Mouse (Mus musculus) brain, embryonic 14.5 days (tissue): ENCODE data around the gene Gpr153. TPM values are rescaled to one million over a fixed set of nuclear protein-coding genes. Genes with fewer than 3 reads are reported as not detected.

Experiments
- DNase-seq: peaks from one replicate; pipeline ENCODE4 v3.0.0-alpha.2; 2011; ENCODE audit warnings: low read depth
- CTCF ChIP-seq: fragments of 200-500 bp; IDR thresholded peaks from 2 replicates; pipeline ENCODE4 v1.5.1; 2012; ENCODE audit warnings: inconsistent platforms, mild to moderate bottlenecking, moderate library complexity, borderline replicate concordance; ENCODE audit not compliant: insufficient read depth, insufficient read length; ENCODE audit errors: extremely low read depth
- POLR2A ChIP-seq: fragments of 200-500 bp; IDR thresholded peaks from 2 replicates; pipeline ENCODE4 v1.6.1; 2012; ENCODE audit warnings: mild to moderate bottlenecking, inconsistent platforms, borderline replicate concordance; ENCODE audit not compliant: poor library complexity, insufficient read depth, insufficient read length, severe bottlenecking; ENCODE audit errors: extremely low read depth
- polyA plus RNA-seq: library from polyadenylated mRNA; depleted of rRNA; stranded (reverse); fragments of >200 nt; gene quantifications from 2 replicates; pipeline ENCODE4 v1.2.3, GENCODE M21; 2012

The Gpr153 gene
- polyA plus RNA-seq, 1 experiment, result 44.3 TPM

DNA sequence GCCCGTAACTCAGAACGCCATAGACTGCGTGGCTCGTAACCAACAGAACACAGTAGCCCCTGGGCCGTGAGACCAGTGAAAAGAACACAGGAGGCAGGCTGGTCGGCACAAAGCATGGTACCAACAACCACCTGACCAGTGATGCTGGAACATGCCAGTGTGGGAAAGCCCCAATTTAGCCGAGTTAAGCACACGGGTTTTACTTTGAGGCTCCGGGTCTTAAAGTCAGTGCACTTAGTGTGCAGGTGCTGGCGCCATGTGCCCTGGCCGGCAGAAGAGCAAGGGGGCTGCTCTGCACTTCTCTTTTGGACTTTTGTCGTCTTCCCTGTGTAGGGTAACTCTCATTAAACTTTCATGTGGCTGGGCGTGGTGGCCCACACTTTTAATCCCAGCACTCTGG, 4.1 kb upstream of the Gpr153 start:
- no peak for DNase-seq
- TF ChIP-seq CTCF (no peak), POLR2A (no peak)

DNA sequence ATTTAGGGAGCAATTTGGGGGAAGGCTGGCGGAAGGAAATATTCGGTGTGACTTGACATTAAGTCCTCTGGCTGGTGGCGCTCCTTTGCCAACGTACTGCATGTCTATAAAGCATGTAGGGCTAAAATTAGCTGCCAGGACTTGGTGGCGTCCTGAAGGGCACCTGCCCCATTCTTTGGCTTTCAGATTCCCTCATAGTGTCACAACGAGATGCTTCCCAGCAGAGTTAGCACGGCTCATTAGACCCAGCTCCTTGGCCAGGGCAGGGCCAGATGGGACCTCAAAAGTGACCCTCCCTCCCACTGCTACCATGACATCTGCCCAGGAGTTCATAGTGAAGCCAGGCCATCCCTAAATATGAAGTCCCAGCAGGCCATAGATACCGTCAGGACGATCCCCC, 3.4 kb upstream of the Gpr153 start:
- TF ChIP-seq POLR2A, result no peak
- no peak for TF ChIP-seq CTCF
- no peak for DNase-seq

DNA sequence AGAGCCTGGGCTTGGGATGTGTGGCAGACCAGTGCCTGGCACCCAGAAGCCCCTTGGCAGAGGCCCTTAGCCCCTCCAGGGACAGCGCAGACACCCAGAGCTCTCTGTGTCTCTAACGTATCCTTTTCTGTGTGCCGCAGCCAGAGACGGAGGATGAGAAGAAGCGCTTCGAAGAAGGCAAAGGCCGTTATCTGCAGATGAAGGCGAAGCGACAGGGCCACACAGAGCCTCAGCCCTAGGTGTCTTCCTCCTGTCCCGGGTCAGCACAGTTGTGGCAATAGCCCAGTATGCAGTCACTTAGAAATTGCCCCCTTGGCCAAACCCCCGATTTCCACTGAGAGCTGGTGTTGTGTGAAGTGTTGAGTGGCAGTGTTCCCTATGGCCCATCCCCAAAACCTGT, 2.7 kb upstream of the Gpr153 start:
- DNase-seq, result no peak
- no peak for TF ChIP-seq CTCF
- TF ChIP-seq POLR2A, result no peak

DNA sequence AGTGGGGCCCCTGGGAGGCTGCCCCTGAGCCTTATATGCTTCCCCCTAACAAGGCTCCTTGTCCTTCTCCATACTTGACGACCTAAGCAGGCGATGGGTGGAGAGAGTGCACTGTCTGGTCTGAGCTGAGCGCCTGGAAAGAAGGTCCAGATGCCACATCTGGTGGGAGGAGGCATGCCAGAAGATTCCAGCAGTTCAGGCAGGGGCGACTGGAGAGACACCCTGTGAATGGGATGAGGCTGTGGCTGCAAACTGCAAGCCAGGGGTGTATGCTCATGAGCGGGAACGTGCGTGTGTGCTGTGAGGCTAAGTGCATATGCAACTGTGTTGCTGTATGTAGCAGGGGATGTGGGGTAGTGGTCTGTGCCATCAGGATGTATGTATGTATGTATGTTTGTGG, 2.0 kb upstream of the Gpr153 start:
- DNase-seq, result no peak
- TF ChIP-seq CTCF, result no peak
- TF ChIP-seq POLR2A, result no peak

DNA sequence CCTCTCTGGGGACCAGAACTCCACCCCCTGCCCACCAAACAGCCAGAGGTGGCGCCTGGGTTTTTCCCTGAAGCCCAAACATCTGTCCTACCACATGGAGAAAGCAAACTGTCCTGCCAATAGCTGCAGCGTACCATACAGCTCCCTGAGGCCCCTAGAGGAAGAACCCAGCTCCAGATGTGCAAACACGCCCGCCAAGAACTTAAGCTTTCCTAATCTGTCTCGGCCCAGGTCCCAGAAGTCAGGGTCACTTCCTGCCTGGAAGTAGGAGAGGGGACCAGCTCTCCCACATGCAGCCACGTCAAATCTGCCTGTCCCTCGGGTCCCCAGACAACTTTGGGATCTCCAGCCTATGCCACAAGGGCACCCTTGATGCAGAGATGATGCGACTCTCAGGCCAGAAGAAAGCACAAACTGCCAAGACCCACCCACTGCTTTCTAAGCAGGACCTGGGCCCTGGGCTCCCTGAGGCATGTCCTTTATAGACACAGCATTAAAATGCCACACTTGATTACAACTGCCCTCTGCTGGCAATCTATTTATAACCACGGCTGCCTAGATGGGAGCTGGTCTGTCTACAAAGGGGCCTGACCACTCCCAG, 1.5 kb upstream of the Gpr153 start:
- TF ChIP-seq CTCF, result peak; percentile 27; the same call in 1 of the 2 replicates
- no peak for TF ChIP-seq POLR2A
- DNase-seq, result peak; percentile 49

DNA sequence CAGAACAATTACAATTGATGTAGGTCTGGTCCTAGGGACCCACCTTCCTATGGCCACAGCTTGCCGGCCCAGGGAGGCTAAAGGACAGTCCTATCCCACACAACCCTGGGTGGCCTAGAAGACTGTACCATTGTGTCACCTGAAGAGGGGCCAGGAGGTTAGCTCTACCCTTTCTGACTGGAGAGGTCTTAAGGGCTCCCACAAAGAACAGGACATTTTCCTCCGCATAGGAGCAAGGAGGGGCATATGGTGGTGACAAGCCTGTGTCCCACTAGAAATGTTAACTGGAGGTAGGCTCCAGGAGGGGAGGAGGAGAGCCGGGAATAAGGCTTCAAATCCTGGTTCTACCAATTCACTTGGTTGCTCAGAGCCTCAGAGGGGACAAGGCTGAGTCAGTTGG, 841 bp upstream of the Gpr153 start:
- no peak for DNase-seq
- no peak for TF ChIP-seq POLR2A
- no peak for TF ChIP-seq CTCF

DNA sequence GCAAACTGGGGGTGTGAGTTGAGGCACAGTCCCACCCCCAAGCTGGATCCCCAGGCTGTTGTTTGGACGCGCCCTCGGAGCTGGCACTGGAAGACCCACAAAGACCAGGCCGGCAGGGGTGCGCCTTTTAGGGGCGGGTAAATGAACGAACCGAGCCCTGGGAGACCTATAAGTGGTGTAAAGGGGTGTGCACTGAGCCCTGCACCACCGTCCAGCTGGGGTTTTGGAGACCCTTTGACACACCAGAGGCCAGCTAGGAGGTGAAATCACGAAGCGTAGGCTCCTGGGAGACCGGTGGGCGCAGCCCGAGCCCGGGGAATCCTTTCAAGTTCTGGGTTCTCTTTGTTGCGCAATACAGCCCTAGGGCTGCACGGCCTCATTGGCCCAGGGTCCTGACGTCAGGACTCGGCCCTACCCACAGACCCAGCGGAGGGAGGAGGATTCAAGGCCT, 674 bp downstream of the Gpr153 start:
- DNase-seq, result peak; percentile 53
- no peak for TF ChIP-seq CTCF
- no peak for TF ChIP-seq POLR2A

DNA sequence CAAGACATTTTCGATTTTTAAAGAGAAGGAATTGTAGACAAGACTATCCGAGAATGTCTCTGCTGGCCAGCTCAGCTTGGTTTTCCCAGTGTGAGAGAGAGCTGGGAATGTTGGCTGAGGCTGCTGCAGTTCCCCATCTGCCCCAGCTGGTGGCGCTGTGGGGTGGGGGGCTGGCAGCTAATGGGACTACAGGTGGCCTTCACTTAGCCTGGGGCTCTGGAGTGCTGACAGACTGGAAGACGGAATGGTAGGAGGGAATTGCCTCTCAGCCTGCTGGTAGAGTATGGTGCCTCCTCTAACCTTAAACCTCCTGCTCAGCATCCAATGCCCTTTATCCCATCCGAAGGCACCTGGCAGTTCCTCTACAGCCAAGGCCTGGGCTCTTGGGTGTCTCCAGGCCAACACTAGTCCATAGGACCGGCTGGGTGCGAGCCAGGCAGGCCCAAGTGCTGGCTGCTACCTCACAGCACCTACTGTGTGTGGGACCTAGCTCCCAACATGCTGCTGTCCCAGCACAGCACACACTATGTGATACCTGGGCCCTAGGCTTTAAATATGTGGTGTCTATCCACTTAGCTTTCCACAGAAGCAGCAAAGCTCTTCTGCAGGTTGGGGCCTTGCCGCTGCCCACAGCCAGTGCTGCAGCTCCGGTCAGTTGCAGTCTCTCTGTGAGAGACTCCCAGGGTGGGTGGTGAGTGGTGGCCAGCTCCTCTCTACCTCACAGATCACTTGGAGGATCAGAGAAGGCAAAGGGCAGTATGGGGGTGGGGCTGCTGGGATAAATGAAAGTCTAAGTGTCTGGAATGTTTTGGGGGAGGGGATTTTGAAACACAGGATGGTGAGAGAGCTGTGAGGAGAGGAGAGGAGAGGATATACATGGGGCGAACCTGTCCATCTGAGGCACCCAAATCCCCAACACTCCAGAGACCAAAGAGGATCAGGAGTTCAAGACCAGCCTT, 2.6 kb downstream of the Gpr153 start:
- no peak for TF ChIP-seq POLR2A
- peak; percentile 74 for TF ChIP-seq CTCF
- DNase-seq, result peak; percentile 35

DNA sequence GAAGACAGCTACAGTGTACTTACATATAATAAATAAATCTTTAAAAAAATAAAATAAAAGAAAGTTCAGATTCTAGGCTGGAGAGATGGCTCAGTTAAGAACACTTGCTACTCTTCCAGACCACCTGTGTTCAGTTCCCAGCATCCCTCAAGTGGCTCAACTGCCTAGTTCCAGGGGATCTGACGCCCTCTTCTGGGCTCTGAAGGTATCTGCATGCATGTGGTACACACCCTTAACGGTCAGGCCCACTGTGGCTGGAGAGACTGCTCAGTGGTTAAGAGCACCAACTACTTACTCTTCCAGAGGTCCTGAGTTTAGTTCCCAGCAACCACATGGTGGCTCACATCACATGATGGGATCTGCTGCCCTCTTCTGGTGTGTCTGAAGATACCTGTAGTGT, 3.9 kb downstream of the Gpr153 start:
- no peak for DNase-seq

DNA sequence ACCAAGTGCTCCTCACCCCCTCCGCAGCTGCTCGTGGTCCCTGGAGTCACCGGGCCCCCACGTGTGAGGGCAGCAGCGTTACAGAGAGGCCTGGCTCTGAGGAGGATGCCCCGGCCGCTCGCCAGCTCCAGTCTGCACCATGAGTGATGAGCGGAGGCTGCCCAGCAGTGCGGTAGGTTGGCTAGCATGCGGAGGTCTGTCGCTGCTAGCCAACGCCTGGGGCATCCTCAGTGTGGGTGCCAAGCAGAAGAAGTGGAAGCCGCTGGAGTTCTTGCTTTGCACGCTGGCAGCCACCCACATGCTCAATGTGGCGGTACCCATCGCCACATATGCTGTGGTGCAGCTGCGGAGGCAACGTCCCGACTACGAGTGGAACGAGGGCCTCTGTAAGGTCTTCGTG, 5.0 kb downstream of the Gpr153 start:
- no peak for TF ChIP-seq POLR2A
- no peak for TF ChIP-seq CTCF
- DNase-seq, result peak; percentile 51

More for the DNA sequence above, 3.9 kb downstream of the Gpr153 start:
- no peak for TF ChIP-seq CTCF
- TF ChIP-seq POLR2A, result no peak

DNA sequence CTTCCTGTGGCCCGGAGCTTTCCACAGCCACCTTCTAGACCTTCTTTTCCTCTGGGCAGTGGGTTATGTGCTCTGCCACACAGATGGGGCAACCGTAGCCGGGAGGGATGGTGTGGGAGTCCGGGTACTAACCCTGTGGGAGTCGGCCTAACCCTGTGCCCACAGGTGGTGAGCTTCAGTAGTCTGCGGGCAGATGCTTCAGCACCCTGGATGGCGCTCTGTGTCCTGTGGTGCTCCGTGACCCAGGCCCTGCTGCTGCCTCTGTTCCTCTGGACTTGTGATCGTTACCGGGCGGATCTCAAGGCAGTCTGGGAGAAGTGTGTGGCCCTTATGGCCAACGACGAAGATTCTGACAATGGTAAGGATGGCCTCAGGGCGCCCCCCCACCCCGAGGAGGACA, 7.6 kb downstream of the Gpr153 start:
- no peak for TF ChIP-seq CTCF
- no peak for TF ChIP-seq POLR2A
- no peak for DNase-seq

DNA sequence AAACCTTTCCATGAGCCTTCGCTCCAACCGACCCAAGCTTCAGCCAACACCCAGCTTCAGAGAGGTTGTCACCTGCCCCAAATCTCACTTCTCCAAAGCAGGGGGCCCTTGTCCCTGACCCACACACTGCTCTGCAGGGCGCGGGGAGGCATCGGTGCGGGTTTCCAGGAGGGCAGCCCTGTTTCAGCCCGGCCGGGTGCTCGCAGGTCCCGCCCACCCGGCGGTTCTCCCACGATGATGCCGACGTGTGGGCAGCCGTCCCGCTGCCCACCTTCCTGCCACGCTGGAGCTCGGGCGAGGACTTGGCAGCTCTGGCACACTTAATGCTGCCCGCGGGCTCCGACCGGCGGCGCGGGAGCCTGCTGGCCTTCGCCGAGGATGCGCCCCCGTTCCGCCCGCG, 8.7 kb downstream of the Gpr153 start:
- no peak for TF ChIP-seq POLR2A
- no peak for TF ChIP-seq CTCF
- no peak for DNase-seq

DNA sequence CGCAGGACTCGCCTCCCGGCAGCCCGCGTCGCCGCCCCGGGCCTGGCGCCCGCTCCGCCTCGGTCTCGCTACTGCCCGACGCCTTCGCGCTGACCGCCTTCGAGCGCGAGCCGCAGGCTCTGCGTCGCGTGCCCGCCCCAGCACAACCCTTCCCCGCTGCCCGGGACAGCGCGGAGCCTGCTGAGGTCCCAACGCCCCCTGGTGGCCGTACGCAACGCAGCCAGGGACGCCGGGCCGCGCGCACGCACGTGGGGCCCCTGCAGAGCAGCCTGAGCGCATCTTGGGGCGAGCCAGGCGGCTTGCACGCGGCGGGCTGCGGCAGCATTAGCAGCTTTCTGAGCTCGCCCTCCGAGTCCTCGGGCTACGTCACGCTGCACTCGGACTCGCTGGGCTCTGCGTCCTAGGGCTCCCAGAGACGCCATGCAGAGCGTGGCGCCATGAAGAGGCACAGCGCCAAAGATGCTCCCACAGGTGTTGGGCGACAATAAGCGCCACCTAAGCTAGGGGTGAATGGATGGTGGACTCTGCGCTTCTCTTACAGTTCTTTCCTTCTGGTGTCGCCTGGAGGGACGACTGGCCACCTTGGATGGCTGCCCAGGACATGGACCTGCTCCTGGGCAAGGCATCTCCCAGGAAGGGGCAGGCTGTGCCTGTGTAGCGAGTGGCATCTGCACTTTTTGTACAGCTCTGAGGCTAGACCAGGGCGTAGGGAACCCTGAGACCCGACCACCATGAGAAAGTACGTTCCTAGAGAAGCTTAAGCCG, 9.3 kb downstream of the Gpr153 start:
- DNase-seq, result peak; percentile 91
- TF ChIP-seq POLR2A (no peak), CTCF (peak; percentile 83)

DNA sequence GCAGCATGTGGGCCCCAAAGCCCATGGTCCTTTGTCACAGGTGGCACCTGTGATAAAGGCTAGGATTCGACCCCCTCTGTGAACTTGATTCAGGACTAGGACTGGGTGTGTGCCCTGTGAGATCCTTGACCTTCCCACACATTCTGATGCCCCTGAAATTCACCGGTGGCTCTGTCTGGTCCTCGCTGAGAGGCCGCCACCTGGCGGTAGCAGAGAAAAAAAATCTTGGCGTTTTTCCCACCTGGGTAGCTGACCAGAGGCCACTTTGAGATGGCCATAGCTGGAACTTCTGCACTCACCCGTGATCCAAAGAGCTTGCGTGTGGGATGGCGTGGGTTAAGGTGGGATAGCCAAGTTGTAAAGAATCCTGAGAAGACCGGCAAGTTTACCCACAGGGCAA, 11.5 kb downstream of the Gpr153 start:
- DNase-seq, result peak; percentile 64
- peak; percentile 74 for TF ChIP-seq CTCF
- no peak for TF ChIP-seq POLR2A

DNA sequence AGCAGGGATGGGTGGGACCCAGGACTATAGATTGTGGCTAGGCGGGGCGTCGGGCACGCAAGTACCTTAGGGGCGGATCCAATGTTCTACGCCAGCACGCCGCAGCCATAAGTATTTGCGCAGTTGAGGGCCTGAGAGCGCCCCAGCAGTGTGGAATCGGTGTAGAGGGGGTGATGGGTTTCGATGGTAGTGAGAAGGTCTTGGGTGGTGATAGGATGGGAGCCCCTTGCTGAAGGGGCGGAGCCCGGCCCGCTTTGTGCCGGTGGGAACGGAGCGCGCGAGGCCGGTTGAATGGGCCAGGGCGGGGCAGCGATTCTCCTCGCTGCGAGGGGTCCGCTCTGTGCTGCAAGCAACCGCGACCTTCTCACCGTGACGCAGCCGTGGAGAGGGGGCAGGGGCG, 12.2 kb downstream of the Gpr153 start:
- peak; percentile 51 for DNase-seq
- TF ChIP-seq POLR2A, result no peak
- TF ChIP-seq CTCF, result no peak
